Mouse (Mus musculus): ENCODE measurements around the gene Nup160. TPM values are rescaled to one million over a fixed set of nuclear protein-coding genes. Genes with fewer than 3 reads are reported as not detected.

Nup160 gene
- total RNA-seq (2014; fragmentation: Nextera tagmentation), result 54.1 and 69.9 TPM in 2 replicates
- 47.4 and 53.9 TPM in 2 replicates for total RNA-seq (2017)

DNA sequence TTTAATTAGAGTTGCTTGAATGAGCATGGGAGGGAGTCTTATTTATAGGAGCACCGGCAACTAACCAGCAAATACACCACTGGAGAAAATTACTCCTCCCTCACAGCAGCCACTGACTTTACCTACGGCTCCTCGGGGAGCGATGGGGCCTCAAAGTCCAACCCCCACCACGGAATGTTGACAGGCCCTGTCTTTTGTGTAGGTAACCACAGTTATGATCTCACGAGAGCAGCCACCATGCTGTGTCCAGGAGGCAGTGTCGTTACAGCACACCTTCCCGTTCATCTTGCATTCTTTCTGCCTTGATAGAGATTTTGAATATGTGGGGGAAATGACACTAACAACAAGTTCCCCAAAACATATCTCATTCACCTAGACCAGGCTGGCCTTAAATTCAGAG lies at the start of gene Nup160:
TSS of gene Nup160 (plus strand) at position 209 of the 400 bp plus-strand sequence.
- no peak for ATAC-seq (replicated peaks; ENCODE audit: poor library complexity, severe bottlenecking)

DNA sequence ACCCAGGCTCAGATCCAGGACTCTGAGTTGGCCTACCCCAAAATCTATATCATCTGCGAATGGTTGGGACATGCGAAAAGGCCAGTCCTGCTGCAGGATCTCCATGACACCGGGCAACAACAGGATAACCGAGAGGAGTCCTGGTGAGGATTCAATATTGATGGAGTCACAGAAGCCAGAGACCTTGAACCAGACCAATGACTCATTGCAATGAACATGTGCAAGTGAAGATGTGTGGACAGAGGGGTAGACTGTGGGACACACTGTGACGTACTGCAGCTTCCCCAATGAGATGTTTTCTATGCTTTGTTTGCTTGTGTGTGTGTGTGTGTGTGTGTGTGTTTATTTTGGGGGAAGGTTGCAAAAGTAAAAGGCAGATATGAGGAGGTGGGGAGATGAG lies 48.8 kb upstream of the Nup160 start:
- ATAC-seq (replicated peaks; ENCODE audit: poor library complexity, severe bottlenecking), result no peak

DNA sequence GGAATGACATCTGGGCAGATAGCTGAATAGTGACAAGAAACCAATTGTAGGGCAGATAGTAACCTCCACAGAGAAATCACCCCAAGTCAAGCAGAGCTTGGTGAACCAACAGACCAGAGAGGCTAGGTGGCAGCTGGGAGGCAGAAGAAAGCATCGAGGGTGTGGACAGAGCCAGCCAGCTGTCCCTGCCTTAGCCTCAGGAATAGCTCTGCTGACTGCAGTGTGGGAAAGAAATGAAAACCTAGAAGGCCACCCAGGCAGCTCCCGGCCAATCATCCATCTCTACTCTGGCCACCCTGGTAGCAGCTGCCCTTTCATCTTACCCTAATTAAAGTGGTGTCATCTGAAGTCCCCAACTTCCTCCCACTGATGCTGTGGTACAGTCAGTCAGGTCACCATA lies 47.5 kb upstream of the Nup160 start:
- ATAC-seq (replicated peaks; ENCODE audit: poor library complexity, severe bottlenecking), result no peak

DNA sequence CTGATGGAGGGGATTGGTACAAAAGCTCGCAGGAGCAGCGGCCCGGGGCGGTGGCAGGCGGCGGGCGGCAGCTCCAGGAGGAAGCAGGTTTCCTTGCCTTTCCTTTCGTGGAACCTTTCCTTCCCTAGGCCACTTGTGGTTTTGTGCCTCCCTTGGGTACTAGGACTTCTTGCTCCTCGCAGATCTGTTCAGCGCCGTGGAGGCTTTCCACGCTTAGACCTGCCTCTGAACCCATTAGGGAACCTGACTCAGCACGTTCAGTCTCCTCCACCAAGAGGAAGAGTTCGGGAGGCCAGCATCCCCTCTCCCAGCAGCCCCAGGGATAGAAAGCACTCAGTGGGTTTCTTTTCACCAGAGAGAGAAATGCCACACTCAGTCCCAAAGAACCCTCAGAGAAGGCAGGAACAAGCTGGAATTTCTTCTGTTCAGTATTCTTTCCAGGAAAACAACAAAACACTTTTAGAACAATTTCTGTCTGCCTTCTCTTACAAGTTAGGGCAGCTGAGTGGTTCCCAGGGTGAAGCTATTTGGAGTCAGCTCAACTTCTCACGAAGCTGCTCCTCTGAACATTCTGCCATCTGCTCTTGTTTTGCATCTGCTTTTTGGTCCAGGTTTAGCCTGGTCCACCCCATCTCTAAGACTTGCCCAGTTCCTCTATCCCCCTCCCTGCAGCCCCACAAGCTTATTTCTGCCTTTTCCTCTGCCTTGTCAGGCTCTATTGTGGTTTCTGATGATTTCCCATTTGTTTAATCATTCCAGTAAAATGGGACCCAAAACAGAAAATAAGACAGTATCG lies 44.9 kb upstream of the Nup160 start:
- peak; percentile 38 for ATAC-seq (replicated peaks; ENCODE audit: poor library complexity, severe bottlenecking)

DNA sequence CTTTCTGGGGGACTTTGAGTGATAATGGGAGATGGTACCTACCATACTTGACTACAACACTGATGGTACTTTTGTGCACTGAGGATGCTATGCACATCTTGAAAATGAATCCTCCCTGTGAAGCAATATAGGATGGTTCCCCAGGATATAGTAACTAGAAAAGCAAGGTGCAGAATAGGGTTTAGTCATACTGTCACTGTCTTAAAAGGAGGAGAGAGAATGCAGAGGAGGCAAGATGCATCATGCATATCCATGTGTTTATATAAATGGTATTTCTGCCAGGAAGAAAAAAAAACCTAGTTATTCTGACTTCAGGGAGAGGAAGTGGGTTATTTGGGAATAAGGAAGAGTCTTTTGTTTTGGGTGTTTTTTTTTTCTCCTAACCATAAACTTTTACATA lies 42.3 kb upstream of the Nup160 start:
- ATAC-seq (replicated peaks; ENCODE audit: poor library complexity, severe bottlenecking), result no peak

DNA sequence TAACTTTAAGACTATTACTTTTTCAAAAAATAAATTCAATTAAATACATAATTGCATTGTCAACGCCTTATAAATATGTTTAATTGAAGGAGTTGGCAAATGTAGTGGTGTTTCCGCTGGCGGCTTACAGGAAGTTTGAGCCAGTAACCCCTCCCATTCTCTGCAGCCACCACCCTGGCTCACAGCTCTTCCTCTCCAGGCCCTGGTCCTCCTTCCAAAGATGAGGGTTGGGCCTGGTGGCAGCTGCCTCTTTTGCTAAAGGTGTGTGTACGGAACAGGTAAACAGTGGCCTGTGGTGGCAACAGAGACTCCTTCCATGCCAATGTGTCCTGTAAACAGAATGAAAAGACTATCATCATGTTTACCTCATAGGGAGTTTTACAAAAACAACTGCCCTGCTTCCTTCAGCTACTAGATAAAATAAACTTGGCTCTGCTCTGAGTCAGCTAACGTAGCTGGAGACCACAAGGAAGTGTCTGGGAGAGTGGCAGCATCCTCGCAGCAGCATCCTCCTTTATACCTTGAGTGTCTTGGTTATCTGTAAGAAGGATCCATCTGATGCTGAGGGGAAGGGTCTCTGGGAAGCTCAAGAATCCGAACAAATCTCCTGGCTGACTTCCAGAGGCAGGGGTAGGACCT lies 41.8 kb upstream of the Nup160 start:
- ATAC-seq (replicated peaks; ENCODE audit: poor library complexity, severe bottlenecking), result peak; percentile 68

DNA sequence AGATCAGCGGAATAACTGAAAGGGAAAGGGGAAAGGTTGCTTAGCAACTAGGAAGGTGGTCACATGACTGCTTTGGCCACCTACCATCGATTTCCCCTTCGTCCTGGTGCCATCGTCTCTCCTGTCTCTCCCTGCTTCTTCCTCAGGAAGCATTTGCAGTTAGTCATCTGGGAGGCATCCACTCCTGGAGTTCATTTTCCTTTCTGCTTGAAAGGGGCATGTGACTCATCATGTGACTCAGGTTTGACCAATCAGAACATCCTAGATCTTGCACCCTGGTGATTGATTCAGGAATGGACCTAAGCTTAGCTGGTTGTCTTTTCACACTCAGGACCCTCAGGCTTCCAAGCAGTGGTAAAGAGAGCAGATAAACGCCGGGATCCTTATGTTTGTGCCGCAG lies 40.2 kb upstream of the Nup160 start:
- ATAC-seq (replicated peaks; ENCODE audit: poor library complexity, severe bottlenecking), result no peak

DNA sequence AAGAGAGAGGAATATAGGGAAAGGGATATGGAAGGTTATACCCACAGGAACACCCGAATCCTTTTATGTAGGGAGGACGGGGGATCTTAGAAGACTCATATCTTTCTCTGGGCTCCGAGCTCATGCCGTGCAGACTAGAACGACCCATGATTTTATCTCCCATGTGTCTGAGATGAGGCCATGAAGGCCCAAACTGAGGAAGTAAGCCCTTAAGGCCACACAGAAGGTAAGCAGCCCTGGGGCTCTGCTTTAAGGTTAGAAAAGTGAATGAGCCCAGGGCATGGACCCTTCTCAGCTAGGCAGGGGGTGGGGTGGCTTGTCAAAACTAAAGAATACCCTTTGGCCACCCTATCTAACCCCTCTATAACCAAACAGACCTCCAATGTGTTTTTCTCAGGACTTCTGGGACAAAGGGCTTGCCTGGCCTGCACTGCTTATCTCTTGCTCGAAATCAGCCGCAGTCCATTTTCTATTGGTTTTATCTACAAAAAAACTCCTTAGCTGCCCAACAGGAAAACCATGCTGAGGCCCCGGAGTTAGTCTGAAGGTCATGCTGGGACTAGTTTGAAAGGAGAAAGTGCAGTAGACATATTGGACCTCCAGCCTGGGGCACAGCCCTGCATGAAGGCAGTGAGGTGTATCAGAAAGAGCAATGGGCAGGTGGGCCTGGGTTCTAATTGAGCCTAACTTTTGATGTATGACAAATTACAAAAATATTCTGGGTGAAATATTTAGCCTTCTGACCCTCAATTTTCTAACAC lies 37.8 kb upstream of the Nup160 start:
- no peak for ATAC-seq (replicated peaks; ENCODE audit: poor library complexity, severe bottlenecking)

DNA sequence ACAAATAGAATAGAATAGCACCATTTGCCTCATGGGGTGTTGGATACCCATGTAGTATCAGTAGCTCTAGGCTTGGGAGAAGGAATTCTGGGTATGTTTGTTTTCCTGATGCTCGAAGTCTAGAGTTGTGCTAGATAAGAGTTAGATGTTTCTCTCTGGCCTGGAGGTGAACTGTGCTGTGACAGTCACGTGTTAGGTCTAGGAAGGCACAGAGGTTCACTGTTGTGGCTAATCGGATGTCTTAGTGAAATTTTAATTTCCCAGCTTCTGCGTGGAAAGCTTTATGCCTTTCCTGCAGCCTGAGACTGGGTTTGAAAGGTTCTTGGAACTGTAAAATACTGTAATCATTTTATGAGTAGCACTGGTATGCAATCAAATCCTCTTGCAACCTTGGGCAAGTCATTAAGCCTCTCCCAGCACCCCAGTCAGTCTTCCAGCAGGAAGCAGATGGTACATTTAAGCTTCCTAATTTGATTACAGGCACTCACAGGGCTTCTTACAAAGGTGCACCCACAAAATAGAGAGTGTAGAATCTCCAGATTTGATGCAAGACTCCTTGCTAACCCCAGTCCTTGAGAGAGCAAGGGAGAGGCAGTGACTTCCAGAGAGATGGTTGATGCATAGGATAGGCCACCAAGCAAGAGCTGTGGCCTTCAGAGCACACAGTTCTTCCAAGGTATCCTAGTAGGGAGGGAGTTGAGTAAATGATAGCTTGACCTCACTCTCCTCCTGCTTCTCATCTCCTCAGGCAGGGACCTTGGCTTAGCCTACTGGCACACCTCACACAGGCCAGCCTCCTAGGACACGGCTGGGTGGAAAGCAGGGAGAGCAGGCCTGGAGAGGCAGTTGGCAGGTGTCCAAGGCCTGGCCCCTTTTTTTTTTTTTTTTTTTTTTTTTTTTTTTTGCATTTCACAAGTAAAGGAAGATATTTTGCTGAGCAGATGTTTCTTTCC lies 37.0 kb upstream of the Nup160 start:
- ATAC-seq (replicated peaks; ENCODE audit: poor library complexity, severe bottlenecking), result peak; percentile 16; the same call in 1 of the 2 replicates

DNA sequence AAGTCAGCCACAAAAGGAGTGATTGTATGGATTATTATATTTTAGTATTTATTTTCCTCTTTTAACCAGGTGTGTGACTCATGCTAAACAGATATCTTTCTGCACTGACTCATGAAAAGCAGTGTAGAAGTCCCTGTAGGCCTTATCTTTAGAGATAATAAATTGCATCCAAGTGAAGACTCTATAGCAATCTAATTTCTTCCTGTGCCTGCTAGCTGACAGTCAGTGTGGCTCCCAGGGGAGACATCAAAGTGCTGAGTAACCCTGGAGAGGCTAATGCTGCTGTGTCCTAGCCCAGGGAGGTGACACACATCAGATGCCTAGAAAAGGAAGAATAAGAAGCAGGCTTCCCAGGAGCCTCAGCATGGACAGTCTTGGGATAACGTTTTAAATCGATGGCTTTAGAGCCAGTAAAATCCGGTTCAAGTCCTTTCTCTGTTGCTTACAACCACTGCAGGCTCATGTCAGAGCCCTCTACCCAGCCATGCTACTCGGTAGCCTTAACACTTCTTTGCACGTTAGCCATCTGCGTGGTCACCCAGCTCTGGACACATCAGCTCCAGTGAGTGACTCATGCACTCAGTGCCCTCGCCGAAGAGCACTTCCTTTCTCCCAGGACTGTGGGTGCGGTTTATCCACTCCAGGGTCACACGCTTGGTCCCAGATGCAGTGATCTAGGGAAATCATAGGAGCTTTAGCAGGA lies 35.9 kb upstream of the Nup160 start:
- ATAC-seq (replicated peaks; ENCODE audit: poor library complexity, severe bottlenecking), result peak; percentile 76

DNA sequence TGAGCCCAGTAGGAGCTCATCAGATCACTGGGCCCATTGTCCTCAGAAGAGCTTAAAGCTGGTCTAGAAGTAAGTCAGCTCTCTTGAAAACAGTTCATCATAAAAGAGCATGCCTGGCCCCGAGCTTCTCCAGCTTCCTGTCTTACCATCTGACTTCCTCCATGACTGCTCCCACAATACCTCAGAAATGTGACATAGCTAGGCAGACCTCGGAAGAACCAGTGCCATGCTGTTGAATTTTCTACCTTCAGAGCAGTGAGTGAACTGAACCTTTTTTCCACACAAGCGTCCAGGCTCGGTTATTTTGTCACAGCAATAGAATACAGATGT lies 35.3 kb upstream of the Nup160 start:
- peak; percentile 45 for ATAC-seq (replicated peaks; ENCODE audit: poor library complexity, severe bottlenecking)

DNA sequence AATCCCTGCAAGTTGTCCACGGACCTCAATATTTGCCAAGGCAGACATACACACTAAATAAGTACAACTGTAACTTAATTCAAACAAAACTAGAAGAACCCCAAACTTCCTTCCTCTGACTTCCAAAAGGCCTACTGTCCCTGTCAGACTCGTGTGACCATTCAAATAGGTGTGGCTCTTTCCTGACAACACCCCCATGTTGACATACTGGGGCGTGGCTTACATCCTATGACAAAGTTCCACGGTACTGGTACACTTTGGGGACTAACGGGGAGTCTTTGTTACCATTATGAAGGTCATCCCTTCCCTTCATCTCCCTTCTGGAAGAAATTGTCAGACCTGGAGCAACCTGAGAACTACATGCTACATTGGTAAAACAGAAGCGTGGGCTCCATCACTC lies 29.9 kb upstream of the Nup160 start:
- peak; percentile 45 for ATAC-seq (replicated peaks; ENCODE audit: poor library complexity, severe bottlenecking)

DNA sequence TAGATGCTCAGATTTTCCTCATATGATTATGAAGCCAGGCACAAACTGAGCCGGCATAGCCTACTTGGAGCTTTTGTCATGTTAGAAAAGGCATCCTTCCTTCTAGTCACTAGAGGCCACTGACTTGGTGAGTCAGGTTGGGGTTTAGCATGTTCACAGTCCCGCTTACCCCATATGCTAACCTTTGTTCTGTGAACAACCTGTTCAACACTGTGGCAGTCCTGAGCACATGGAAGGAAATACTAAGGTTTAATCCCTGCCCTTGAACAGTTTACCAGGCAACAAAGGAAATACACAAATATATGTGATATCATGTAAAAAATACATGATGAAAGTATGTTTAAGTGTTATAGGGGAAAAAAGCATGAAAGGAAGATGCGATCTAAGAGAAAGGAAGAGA lies 27.6 kb upstream of the Nup160 start:
- no peak for ATAC-seq (replicated peaks; ENCODE audit: poor library complexity, severe bottlenecking)

DNA sequence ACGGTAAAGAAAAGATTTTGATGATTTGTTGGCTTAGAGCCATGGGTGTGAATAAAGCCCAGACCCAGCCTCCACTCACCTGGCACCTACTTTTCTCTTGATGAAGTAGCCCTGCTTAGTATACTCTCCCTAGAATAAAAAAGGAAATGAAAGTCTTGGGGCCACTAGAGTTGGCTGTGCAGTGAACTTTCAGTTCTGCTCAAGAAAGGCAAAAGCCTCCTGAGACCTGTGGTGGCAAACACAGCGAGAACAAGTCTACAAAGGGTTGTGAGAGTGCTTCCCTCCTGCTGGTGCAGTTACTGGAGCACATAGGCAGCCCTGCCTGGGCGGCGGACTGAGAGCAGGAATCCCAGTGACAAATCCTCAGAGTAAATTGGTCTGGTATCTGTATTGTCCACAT lies 27.1 kb upstream of the Nup160 start:
- peak; percentile 91 for ATAC-seq (replicated peaks; ENCODE audit: poor library complexity, severe bottlenecking)

DNA sequence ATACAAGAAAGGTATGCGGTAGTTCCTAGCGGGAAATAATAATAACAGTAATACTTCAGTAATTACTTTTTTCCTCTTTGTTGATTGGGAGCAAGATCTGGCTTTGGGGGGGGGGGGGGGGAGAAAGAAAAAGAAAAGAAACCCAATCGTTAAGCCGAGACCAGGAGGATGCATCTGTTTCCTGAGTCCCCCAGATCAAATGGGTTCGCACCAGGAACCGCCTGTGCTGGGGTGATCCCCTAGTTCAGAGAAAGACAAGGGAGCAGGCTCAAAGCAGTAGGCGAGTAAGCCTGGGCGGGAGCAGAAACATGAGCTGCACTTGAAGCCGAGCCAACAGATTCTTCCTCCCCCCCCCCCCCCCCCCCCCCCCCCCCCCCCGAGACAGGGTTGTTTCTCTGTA lies 24.9 kb upstream of the Nup160 start:
- 0 out of 2 replicates have a peak, but pooled peaks have one; percentile 38 for ATAC-seq (replicated peaks; ENCODE audit: poor library complexity, severe bottlenecking)

DNA sequence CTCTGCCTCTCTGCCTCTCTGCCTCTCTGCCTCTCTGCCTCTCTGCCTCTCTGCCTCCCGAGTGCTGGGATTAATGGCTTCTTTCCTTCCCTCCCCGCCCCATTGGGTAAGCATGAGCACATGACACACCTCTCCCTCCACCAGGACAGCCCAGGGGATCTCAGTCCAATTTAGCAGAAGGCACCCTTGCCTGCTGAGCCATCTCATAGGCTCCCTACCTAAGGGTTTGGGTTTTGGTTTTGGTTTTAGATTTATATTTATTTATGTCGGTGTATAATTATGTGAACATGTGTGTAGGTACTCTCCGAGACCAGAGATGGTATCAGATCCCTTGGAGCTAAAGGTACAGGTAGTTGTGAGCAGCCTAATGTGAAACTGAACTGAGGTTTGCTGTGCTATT lies 24.0 kb upstream of the Nup160 start:
- ATAC-seq (replicated peaks; ENCODE audit: poor library complexity, severe bottlenecking), result 0 out of 2 replicates have a peak, but pooled peaks have one; percentile 21

DNA sequence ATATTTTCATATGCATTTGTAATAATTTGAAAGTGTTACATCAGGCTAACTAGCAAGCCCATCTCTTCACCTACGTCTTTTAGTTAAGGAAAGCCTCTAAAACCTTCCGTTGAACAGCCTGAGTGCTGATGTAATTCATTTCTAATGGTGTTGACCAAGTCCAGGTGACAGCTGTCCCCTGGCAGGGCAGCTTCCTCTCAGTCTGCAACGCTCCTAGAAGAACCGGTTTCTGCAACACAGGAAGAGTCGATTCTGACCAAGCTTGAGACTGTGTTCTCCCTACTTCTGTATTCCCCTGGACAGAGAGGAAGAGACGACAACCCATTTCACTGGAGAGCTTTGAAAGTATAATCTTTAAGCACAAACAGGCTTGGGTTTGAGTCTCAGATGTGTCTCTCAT lies 21.6 kb upstream of the Nup160 start:
- ATAC-seq (replicated peaks; ENCODE audit: poor library complexity, severe bottlenecking), result peak; percentile 91

DNA sequence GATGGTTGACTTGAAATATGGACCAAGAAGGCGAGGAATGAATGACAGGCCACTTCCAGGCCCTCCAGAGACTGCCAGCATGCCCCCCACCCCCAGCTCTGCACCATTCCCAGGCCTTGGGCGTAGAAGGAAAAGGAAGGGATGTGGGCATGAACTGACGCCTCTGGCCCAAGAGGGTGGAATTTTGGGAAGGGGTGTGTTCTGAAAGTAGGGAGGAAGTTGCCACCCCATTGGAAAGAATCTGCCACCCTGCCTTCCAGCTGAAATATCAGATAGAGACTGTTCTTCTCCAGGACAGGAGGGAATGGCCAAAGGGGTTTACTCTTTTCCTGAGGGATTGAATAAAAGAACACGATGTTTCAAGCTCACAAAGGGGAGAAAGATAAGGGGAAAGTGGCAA lies 18.4 kb upstream of the Nup160 start:
- ATAC-seq (replicated peaks; ENCODE audit: poor library complexity, severe bottlenecking), result no peak

DNA sequence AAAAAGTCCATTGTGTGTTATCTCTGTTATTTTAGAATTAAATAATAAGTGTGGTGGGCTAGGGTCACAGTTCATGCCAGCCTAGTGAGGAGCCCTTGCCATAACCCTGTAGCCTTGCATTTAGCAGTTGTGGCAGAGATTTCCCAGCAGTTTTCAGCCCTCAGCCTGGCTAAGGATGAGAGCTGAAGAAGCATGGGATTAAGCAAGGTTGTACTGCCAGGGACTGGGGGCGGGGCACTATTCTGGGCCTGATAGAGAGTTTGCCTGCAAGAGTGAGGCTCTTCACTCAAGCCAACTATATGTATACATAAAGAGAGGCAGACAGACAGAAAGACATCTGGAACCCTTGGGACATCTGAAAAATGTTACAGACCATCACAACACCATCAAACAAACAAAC lies 18.0 kb upstream of the Nup160 start:
- ATAC-seq (replicated peaks; ENCODE audit: poor library complexity, severe bottlenecking), result no peak

DNA sequence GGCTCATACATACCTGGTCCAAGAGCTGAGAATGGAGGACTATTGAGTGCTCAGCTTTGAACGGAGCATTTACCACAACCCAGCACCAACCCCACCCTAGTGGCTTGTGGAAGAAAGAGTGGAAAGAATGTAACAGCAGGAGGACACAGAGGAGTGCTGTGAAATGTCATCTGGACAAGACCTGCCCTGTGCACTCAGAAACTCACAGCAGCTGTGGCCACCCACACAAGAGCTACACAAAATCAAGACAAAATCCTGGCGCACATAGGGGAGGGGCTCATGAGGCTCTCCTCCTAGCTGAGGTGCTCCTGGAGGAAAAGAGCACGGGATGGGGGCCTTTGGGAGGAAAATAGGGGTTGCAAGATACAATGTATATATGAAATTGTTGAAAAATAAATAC lies 17.4 kb upstream of the Nup160 start:
- no peak for ATAC-seq (replicated peaks; ENCODE audit: poor library complexity, severe bottlenecking)

Measured in granulocyte monocyte progenitor cell, adult 5-6 weeks (primary cell).